Mouse (Mus musculus) G1E (cell line): ENCODE data around the gene P3h1. TPM values are rescaled to one million over a fixed set of nuclear protein-coding genes. Genes with fewer than 3 reads are reported as not detected.

ENCODE experiments used
- ATAC-seq: 2 replicates; pipeline ENCODE4 v1.8.0; 2016; ENCODE audit warnings: mild to moderate bottlenecking; ENCODE audit not compliant: insufficient number of reproducible peaks, poor library complexity, low FRiP score, severe bottlenecking; ENCODE audit errors: extremely low read depth
- DNase-seq: peaks from one replicate; pipeline ENCODE4 v3.0.0; 2012; ENCODE audit warnings: low spot score
- H3K27me3 ChIP-seq: 2 replicates; pipeline ENCODE4 v1.6.1; 2012; ENCODE audit warnings: mild to moderate bottlenecking, low read length, inconsistent platforms; ENCODE audit not compliant: insufficient read depth
- H3K36me3 ChIP-seq: replicated peaks from 2 replicates; pipeline ENCODE3; 2012; ENCODE audit warnings: mild to moderate bottlenecking, inconsistent platforms
- H3K4me1 ChIP-seq: 2 replicates; pipeline ENCODE4 v1.6.1; 2012; ENCODE audit warnings: low read depth, low read length, inconsistent platforms, mixed read lengths; ENCODE audit not compliant: insufficient read depth
- H3K4me3 ChIP-seq: 2 replicates; pipeline ENCODE4 v1.5.1; 2012; ENCODE audit warnings: low read depth, mild to moderate bottlenecking, inconsistent platforms, low read length, moderate library complexity, mixed read lengths
- H3K9me3 ChIP-seq: replicated peaks from 2 replicates; pipeline ENCODE4 v1.6.1; 2012; ENCODE audit warnings: inconsistent platforms
- CTCF ChIP-seq: IDR thresholded peaks from 2 replicates; pipeline ENCODE4 v1.5.1; 2012; ENCODE audit warnings: low read depth, low read length, inconsistent platforms, mixed read lengths
- GATA1 ChIP-seq: IDR thresholded peaks from 2 replicates; pipeline ENCODE4 v1.6.1; 2012; ENCODE audit warnings: borderline replicate concordance, low read length, inconsistent platforms, mixed read lengths
- GATA2 ChIP-seq: IDR thresholded peaks from 2 replicates; pipeline ENCODE4 v1.6.1; 2012; ENCODE audit warnings: low read depth, low read length, inconsistent platforms, borderline replicate concordance
- POLR2AphosphoS5 ChIP-seq: IDR thresholded peaks from 2 replicates; pipeline ENCODE4 v1.6.1; 2012; ENCODE audit warnings: low read depth, low read length, inconsistent platforms; ENCODE audit not compliant: insufficient replicate concordance
- TAL1 ChIP-seq: conservative IDR thresholded peaks from 2 replicates; pipeline ENCODE4 v1.6.1; 2012; ENCODE audit warnings: low read depth, low read length, inconsistent platforms, mixed read lengths
- polyA plus RNA-seq: library from polyadenylated mRNA; stranded (reverse); fragments of >175 nt; gene quantifications from 2 replicates; pipeline ENCODE4 v1.2.3, GENCODE M21; 2012
- total RNA-seq, 2 experiments: library from RNA; stranded (forward) in 1 of 2; stranded (reverse) in 1 of 2; fragments of 200-1000 nt in 1 of 2; fragments of >200 nt in 1 of 2; fragmentation: Nextera tagmentation in 1 of 2; gene quantifications; 2 replicates each; pipeline ENCODE4 v1.2.3; 2014 to 2017

The P3h1 gene
- total and polyA plus RNA-seq, 3 experiments, result 4.6 to 14.1 (median 5.9) TPM

DNA sequence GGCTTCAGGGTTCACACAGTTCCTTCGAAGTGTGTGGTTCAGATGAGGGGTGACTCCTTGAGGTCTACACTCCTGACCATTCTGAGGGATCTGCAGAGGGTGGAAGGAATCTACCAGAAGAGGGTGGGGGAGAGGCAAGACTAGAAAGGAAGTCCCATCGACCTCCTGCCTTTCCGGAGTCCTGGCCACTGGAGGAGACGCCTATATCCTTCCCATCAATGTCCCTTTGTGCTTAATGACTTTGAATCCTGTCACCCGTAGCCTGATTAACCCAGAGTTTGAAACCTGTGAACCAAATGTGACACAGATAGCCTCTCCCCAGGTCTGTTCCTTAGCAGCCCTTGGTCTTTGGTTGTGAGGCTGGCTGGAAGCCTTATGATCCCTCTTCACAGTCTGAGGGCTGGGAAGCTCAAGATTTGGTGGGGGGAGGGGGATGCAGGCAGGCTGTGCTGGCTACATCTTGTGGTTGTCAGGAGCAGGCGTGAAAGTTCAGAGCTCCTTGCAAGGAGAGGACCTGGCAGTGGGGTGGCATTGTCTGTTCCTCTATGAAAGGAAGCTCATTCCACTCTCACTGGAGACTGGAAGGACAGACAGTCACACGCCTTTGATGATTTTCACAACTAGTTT, 28.5 kb downstream of the P3h1 start:
- peaks cover 45% of the 10 kb centered on the region for H3K27me3 ChIP-seq
- peaks cover 8% of the 10 kb centered on the region for H3K4me1 ChIP-seq
- no peaks in the 10 kb centered on the region for H3K9me3 ChIP-seq
- no peak for ATAC-seq
- no peaks in the 10 kb centered on the region for H3K36me3 ChIP-seq
- no peak overlapping the region for H3K4me3 ChIP-seq
- no peak for DNase-seq
- TF ChIP-seq GATA1 (no peak), GATA2 (no peak), TAL1 (no peak), POLR2AphosphoS5 (no peak), CTCF (no peak)

DNA sequence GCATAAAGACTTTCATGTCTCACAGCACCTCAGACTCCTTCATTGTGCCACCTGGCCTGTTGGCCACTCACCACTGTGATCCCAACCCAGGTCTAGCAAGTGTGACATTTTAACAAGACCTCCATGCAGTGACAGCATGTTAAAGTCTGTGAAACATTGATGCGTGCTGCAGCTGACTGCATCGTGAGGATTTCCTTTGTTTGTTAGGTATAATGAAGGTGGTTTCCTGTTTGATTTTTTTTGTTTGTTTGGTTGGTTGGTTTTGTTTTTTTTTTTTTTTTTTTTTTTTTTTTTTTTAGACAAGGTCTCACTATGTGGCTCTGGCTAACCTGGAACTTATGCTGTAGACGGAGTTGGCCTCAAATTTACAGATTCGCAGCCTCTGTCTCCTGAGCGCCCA, 29.8 kb downstream of the P3h1 start:
- H3K4me3 ChIP-seq, result no peak overlapping the region
- TF ChIP-seq POLR2AphosphoS5, result no peak
- no peak for TF ChIP-seq GATA2
- TF ChIP-seq CTCF, result no peak
- TF ChIP-seq GATA1, result no peak
- TF ChIP-seq TAL1, result no peak
- DNase-seq (no peak), ATAC-seq (no peak)
- H3K27me3 ChIP-seq, result peaks cover 42% of the 10 kb centered on the region
- no peaks in the 10 kb centered on the region for H3K9me3 ChIP-seq
- no peaks in the 10 kb centered on the region for H3K36me3 ChIP-seq
- H3K4me1 ChIP-seq, result peaks cover 4% of the 10 kb centered on the region; the same call in 1 of the 2 replicates

DNA sequence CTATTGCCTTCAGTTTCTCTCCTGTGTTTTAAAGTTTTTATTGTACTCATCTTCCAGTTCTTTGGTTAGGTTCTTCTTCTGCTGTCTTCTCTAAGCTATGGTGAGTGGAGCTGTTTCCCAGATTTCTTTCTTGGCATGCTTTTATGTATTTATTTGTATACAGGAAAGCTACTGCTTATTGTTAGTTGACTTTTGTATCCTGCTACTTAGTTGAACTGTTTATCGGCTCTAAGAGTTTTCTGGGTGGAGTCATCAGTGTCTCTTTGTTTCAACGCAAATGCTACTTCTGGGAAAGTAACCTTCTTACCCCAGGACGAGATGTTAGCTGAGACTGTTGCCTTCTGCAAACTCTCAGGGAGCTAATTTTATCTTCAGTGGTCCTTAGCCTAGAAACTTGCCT, 30.7 kb downstream of the P3h1 start:
- DNase-seq (no peak), ATAC-seq (no peak)
- Histone ChIP-seq H3K4me3 (no peak overlapping the region), H3K27me3 (peaks cover 36% of the 10 kb centered on the region), H3K9me3 (no peaks in the 10 kb centered on the region), H3K36me3 (peaks cover 2% of the 10 kb centered on the region), H3K4me1 (peaks cover 4% of the 10 kb centered on the region; the same call in 1 of the 2 replicates)
- TF ChIP-seq GATA2 (no peak), CTCF (no peak), POLR2AphosphoS5 (no peak), TAL1 (no peak), GATA1 (no peak)

DNA sequence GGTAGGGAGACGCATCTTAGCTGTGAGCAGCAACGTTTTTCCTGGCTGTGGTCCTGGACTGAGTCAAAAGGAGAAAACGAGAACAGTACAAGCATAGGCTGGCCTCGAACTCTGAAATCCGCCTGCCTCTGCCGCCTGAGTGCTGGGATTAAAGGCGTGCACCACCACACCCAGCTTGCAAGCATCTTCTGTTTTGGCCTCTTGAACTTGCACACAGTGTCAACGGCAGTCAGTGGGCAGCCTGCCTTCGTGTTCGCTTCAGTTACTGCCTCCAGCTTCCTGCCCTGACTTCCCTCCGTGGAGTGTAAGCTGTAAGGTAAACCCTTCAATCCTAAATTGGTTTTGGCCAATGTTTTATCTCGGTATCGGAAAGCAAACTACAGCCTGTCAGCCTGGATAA, 33.9 kb downstream of the P3h1 start:
- H3K4me1 ChIP-seq, result peaks cover 4% of the 10 kb centered on the region; the same call in 1 of the 2 replicates
- no peak for ATAC-seq
- H3K4me3 ChIP-seq, result no peak overlapping the region
- H3K27me3 ChIP-seq, result peaks cover 13% of the 10 kb centered on the region
- DNase-seq, result no peak
- H3K36me3 ChIP-seq, result peaks cover 29% of the 10 kb centered on the region
- TF ChIP-seq GATA2, result no peak
- no peak for TF ChIP-seq POLR2AphosphoS5
- TF ChIP-seq CTCF, result no peak
- TF ChIP-seq TAL1, result no peak
- no peak for TF ChIP-seq GATA1
- H3K9me3 ChIP-seq, result no peaks in the 10 kb centered on the region

DNA sequence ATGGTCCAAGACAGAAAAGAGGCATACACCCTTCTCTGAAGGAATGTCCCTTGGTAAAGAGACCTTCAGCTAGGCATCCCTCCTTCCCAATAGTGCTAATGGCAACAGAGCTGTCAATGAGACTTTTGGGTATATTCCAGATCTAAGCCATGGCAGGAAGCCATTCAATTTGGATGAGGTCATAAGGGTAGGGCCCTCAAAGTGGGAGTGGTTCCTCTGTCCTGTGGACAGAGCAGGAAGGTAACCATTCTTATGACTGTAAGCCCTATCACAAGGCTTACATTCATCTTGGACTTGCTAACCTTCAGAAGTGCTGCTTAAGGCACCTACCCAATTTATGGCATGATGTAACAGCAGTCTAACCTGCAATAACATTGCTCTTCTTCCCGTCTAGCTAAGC, 41.9 kb downstream of the P3h1 start:
- no peaks in the 10 kb centered on the region for H3K27me3 ChIP-seq
- peak; percentile 7; the same call in 1 of the 2 replicates for ATAC-seq
- DNase-seq, result no peak
- no peaks in the 10 kb centered on the region for H3K9me3 ChIP-seq
- TF ChIP-seq CTCF (no peak), TAL1 (no peak), GATA1 (no peak), POLR2AphosphoS5 (no peak; the same call in 1 of the 2 replicates), GATA2 (no peak)
- peaks cover 23% of the 10 kb centered on the region for H3K4me1 ChIP-seq
- peaks cover 95% of the 10 kb centered on the region for H3K36me3 ChIP-seq
- H3K4me3 ChIP-seq, result no peak overlapping the region

DNA sequence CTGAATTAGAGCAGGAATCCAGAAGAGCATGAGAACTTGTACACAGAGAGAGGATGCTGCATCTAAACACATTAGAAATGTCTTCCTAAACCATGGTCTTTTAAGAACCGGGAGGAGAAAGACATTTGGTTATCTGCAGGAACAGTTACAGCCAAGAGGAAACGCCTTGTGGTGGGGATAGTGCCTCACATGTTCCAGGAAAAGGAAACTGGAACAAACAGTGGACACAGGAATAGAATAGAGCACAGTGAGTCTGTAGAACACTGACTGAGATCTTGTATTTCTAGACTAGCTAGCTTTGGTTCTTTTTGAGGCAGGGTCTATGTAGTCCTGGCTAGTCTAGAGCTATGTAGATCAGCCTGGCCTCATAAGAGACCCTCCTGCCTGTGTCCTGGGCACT, 42.5 kb downstream of the P3h1 start:
- DNase-seq (no peak), ATAC-seq (no peak)
- no peak overlapping the region for H3K4me3 ChIP-seq
- TF ChIP-seq CTCF, result no peak
- TF ChIP-seq GATA1, result no peak
- TF ChIP-seq GATA2, result no peak
- TF ChIP-seq POLR2AphosphoS5, result no peak
- no peak for TF ChIP-seq TAL1
- no peaks in the 10 kb centered on the region for H3K9me3 ChIP-seq
- H3K4me1 ChIP-seq, result peaks cover 27% of the 10 kb centered on the region
- no peaks in the 10 kb centered on the region for H3K27me3 ChIP-seq
- H3K36me3 ChIP-seq, result peaks cover 95% of the 10 kb centered on the region
